Mouse (Mus musculus): ENCODE measurements around the gene Alg1.
A peak's percentile ranks its signal among the peaks of the same experiment; 100 is the strongest.

The Alg1 gene

GRCm38 (mm10) chr16:5242882-5243281 lies 9.5 kb downstream of the Alg1 start:
- DNase-seq, result no peak

- peak; percentile 78 for DNase-seq
These were observed 11.0 kb downstream of the Alg1 start for GRCm38 (mm10) chr16:5244411-5244810.

- DNase-seq, result no peak
These were observed 17.5 kb downstream of the Alg1 start for GRCm38 (mm10) chr16:5250891-5251290.

- DNase-seq, result no peak
These were observed 18.8 kb downstream of the Alg1 start for GRCm38 (mm10) chr16:5252260-5252659.

GRCm38 (mm10) chr16:5254346-5255025 lies 21.1 kb downstream of the Alg1 start:
- DNase-seq, result peak; percentile 82

- DNase-seq, result peak; percentile 10
These were observed 21.8 kb downstream of the Alg1 start for GRCm38 (mm10) chr16:5255081-5255740.

GRCm38 (mm10) chr16:5255779-5256496 lies 22.5 kb downstream of the Alg1 start, which contains the start of gene Eef2kmt:
TSS of gene Eef2kmt (minus strand) at chr16:5255983.
- DNase-seq, result peak; percentile 100

GRCm38 (mm10) chr16:5263156-5263555 lies 29.7 kb downstream of the Alg1 start:
- DNase-seq, result no peak

GRCm38 (mm10) chr16:5263926-5264325 lies 30.5 kb downstream of the Alg1 start:
- DNase-seq, result no peak

GRCm38 (mm10) chr16:5271411-5272035 lies 38.1 kb downstream of the Alg1 start:
- no peak for DNase-seq

- DNase-seq, result no peak
These were observed 39.0 kb downstream of the Alg1 start for GRCm38 (mm10) chr16:5272371-5272770.

GRCm38 (mm10) chr16:5279571-5280222 lies 46.3 kb downstream of the Alg1 start:
- DNase-seq, result no peak

- no peak for DNase-seq
These were observed 49.3 kb downstream of the Alg1 start for GRCm38 (mm10) chr16:5282686-5283085.

GRCm38 (mm10) chr16:5285376-5285775 lies 52.0 kb downstream of the Alg1 start:
- no peak for DNase-seq
